Mouse (Mus musculus): ENCODE results near the gene Igf1r. TPM values are rescaled to one million over a fixed set of nuclear protein-coding genes. Genes with fewer than 3 reads are reported as not detected.
"Not testable (repeated sequence)": the region's sequence is repeated elsewhere in the genome, so short reads cannot be mapped to it uniquely, and the experiment has no call there.

Gene Igf1r
- polyA plus RNA-seq, 1 experiment from 2014 or later = 58.8 TPM

DNA sequence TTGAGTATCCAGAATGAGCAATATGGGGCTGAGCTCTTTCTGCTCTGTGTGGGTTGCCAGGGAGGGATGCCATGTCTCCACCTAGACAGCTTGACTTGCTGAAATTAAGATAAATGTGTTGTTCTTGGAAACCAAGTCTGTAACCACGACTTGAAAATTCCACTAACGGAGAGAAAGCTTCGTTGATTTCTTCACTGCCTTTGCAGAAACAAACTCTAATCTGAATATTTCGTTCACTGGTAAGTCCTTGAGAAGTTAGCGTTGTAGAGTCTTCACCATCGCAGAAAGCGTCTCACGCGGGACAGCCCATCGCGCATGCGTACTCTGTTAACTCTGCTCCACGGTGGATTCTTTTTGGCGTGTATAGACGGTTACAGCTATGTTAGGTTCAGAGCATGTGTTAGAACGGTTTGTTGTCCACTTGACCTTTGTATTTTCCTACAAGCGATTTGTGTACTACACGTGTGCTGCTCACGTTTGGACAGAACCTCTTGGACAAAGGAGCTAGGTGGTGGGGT lies 327.8 kb downstream of the Igf1r start:
- CTCF ChIA-PET = interaction anchor here (3.7 kb wide), 1 partner anchor 22 kb away, joined by 11 read pairs; no protein-coding TSS in a partner anchor
- ATAC-seq = no peak
- TF ChIP-seq CTCF (IDR thresholded peaks at IDR 0.05) = no peak
- DNase-seq (ENCODE audit: low read depth, low spot score) = no peak
- in situ Hi-C loops (cut with MboI; ENCODE audit: low pct_unique_long_range_greater_than_20kb) = no loop called here
- no peaks in the 10 kb centered on the region for H3K27me3 ChIP-seq
- POLR2A ChIA-PET = interaction anchor here (0.6 kb wide), 1 partner anchor 209 kb away, joined by 3 read pairs; no protein-coding TSS in a partner anchor

DNA sequence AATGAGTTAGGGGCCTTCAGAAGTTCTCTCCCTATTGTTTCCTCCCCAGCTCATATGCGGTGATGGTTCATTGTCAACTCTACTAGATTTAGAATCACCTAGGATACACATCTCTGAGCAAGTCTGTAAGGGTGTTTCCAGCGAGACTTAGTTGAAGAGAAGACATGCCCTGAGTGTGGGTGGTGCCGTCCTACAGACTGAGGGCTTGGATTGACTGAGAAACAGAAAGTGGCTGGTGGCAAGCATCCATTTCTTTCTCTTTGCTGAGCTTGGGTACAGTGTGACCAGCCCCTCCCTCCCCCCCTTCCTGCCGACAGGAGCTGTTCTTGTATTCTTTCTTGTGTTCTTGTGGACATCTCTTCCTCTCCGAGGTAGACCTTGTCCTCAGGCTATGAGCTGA lies 328.7 kb downstream of the Igf1r start:
- no peak for TF ChIP-seq CTCF (IDR thresholded peaks at IDR 0.05)
- ATAC-seq (no peak), DNase-seq (ENCODE audit: low read depth, low spot score) (no peak)
- ChIA-PET POLR2A (interaction anchor here (0.6 kb wide), 1 partner anchor 19 kb away, joined by 4 read pairs; no protein-coding TSS in a partner anchor), CTCF (interaction anchor here (1.2 kb wide), 1 partner anchor 11 kb away, joined by 4 read pairs; no protein-coding TSS in a partner anchor)
- H3K27me3 ChIP-seq = no peaks in the 10 kb centered on the region
- in situ Hi-C loops (cut with MboI; ENCODE audit: low pct_unique_long_range_greater_than_20kb) = no loop called here

DNA sequence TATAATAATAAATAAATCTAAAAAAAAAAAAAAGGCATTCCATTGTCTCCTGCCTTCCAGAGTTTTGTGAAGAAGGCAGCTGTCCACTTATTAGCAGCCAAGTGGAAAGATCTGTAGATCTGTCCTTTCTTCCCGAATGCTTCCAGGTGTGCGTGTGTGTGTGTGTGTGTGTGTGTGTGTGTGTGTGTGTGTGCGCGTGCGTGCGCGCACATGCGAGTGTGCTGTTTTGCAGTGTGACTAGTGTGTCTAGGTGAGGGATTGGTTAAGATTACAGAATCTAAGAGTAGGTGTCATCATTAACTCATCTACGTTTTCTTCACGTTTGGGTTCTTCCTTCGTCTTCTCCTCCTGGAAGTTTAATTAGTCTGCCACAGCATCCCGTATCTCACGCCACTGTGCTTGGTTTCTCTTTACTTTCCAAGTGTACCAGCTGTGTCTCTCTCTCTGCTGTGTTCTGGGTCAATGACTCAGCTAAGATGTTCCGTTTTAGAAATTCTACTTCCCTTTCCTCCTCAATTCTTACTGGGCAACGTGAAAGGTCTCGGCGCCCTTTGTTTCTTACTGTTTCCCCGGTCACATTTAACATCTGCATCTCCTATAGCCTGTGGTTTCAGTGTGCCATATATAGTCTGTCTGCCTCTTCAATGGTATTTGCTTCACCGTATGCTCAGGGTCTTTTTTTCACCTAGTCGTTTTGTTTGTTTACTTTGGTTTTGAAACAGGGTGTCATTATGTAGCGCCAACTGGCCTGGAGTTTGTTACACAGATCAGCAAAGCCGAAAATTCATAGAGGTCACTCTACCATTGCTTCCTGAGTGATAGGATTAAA lies 329.9 kb downstream of the Igf1r start:
- TF ChIP-seq CTCF (IDR thresholded peaks at IDR 0.05) = no peak
- CTCF ChIA-PET = interaction anchor here (1.2 kb wide), 1 partner anchor 12 kb away, joined by 4 read pairs; no protein-coding TSS in a partner anchor
- POLR2A ChIA-PET = no interaction called here
- no peaks in the 10 kb centered on the region for H3K27me3 ChIP-seq
- ATAC-seq (no peak), DNase-seq (ENCODE audit: low read depth, low spot score) (no peak)
- in situ Hi-C loops (cut with MboI; ENCODE audit: low pct_unique_long_range_greater_than_20kb) = no loop called here

DNA sequence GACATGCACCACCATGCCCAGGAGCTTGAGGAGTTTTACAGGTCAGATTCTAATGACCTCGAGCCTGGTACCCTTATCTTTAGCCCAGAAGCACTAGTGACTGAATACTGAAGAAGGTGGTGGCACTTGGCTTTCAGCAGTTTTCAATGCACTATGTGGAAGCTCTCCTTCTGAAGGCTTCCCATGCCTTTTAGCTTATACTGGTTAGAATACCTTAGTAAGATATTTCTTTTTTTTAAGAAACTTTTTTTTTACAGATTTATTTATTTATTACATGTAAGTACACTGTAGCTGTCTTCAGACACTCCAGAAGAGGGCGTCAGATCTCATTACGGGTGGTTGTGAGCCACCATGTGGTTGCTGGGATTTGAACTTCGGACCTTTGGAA lies 330.5 kb downstream of the Igf1r start:
- ATAC-seq, POLR2A ChIA-PET: not testable (repeated sequence)

More for the DNA sequence above, 330.5 kb downstream of the Igf1r start:
- H3K27me3 ChIP-seq; DNase-seq (ENCODE audit: low read depth, low spot score); in situ Hi-C loops (cut with MboI; ENCODE audit: low pct_unique_long_range_greater_than_20kb); CTCF ChIA-PET: not testable (repeated sequence)

Other genes starting within 250 kb of the Igf1r start
- gene Synm, start 193.1 kb upstream of the Igf1r start, polyA plus RNA-seq (2021) = 5.9 TPM